Mouse (Mus musculus) small intestine, adult 2 months (tissue): ENCODE data around the gene Evx2.

ENCODE experiments used
- CTCF ChIP-seq: fragments of 200-500 bp; IDR thresholded peaks from 2 replicates; pipeline ENCODE4 v1.5.1; 2012; ENCODE audit warnings: low read depth, mild to moderate bottlenecking, control low read depth, inconsistent platforms, low read length, moderate library complexity, mixed read lengths; ENCODE audit not compliant: insufficient replicate concordance, insufficient read length; ENCODE audit errors: extremely low read depth
- POLR2A ChIP-seq: fragments of 200-500 bp; IDR thresholded peaks from 2 replicates; pipeline ENCODE4 v1.6.1; 2012; ENCODE audit warnings: low read depth, mild to moderate bottlenecking, control low read depth, inconsistent platforms, low read length, moderate library complexity

DNA sequence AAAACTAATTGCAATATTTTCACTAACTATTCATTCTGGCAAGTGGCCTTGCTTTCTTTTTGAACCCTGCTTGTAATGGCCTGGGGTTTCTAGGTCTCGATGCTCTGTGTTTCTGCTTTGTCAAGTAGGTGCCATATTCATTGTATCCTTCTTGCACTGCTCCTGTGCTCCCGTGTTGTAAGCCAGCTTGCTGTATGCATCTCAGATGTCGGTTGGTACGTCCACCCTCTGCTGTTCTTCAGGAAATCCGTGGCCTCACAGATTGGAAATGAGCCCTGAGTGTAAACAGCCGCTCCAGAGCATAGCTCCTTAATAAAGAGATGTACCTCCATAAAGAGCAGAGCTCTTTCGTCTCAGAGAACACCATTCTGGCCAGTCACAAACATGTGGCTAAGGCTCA, 48.2 kb upstream of the Evx2 start:
- no peak for TF ChIP-seq POLR2A
- TF ChIP-seq CTCF: no peak
